Mouse (Mus musculus): ENCODE data around the gene Lpp.

- TF ChIP-seq CTCF (IDR thresholded peaks at IDR 0.05; ENCODE audit: low read depth) (no peak), EP300 (IDR thresholded peaks at IDR 0.05; ENCODE audit: low read depth) (no peak)
These were observed 104.9 kb downstream of the Lpp start for GRCm38 (mm10) chr16:24498103-24498659.

All from liver, postnatal 0 days (tissue).